Mouse (Mus musculus): Measurements from ENCODE around the gene Ifnb1. TPM values are rescaled to one million over a fixed set of nuclear protein-coding genes. Genes with fewer than 3 reads are reported as not detected.
"Not testable (repeated sequence)": the region's sequence is repeated elsewhere in the genome, so short reads cannot be mapped to it uniquely, and the experiment has no call there.

Gene Ifnb1
- not detected in 2 replicates for polyA plus RNA-seq (2012; ENCODE audit: insufficient read depth, low replicate concordance)

- Histone ChIP-seq H3K27me3 (replicated peaks) (no peaks in the 10 kb centered on the region), H3K4me1 (peaks cover 63% of the 10 kb centered on the region), H3K4me3 (replicated peaks) (peak within 1 kb of the TSS; percentile 64), H3K36me3 (replicated peaks; ENCODE audit: low read length) (no peaks in the 10 kb centered on the region), H3K9me3 (no peaks in the 10 kb centered on the region)
- TF ChIP-seq GATA1 (IDR thresholded peaks at IDR 0.05; ENCODE audit: borderline replicate concordance, low read length) (no peak), FLI1 (IDR thresholded peaks at IDR 0.05; ENCODE audit: low read length) (no peak)
These were observed at the start of gene Ifnb1 for GRCm38 (mm10) chr4:88522674-88523073. Ifnb1 (minus strand) TSS chr4:88522774.

- Histone ChIP-seq H3K4me3 (replicated peaks) (no peak within 1 kb of the TSS), H3K4me1 (no peaks in the 10 kb centered on the region), H3K27me3 (replicated peaks) (peaks cover 2% of the 10 kb centered on the region), H3K9me3 (no peaks in the 10 kb centered on the region), H3K36me3 (replicated peaks; ENCODE audit: low read length) (no peaks in the 10 kb centered on the region)
- no peak for TF ChIP-seq FLI1 (IDR thresholded peaks at IDR 0.05; ENCODE audit: low read length)
- TF ChIP-seq GATA1 (IDR thresholded peaks at IDR 0.05; ENCODE audit: borderline replicate concordance, low read length), result no peak
These were observed 49.1 kb upstream of the Ifnb1 start, which contains the start of gene Ifna14 for GRCm38 (mm10) chr4:88571698-88572097. Ifna14 (minus strand) TSS chr4:88571798.

- peaks cover 2% of the 10 kb centered on the region for H3K27me3 ChIP-seq (replicated peaks)
- H3K9me3 ChIP-seq, result no peaks in the 10 kb centered on the region
- H3K4me1 ChIP-seq, result no peaks in the 10 kb centered on the region
- TF ChIP-seq GATA1 (IDR thresholded peaks at IDR 0.05; ENCODE audit: borderline replicate concordance, low read length) (no peak), FLI1 (IDR thresholded peaks at IDR 0.05; ENCODE audit: low read length) (no peak)
- no peak overlapping the region for H3K4me3 ChIP-seq (replicated peaks)
- H3K36me3 ChIP-seq (replicated peaks; ENCODE audit: low read length), result no peaks in the 10 kb centered on the region
These were observed 39.2 kb upstream of the Ifnb1 start for GRCm38 (mm10) chr4:88561791-88562190.

DNA sequence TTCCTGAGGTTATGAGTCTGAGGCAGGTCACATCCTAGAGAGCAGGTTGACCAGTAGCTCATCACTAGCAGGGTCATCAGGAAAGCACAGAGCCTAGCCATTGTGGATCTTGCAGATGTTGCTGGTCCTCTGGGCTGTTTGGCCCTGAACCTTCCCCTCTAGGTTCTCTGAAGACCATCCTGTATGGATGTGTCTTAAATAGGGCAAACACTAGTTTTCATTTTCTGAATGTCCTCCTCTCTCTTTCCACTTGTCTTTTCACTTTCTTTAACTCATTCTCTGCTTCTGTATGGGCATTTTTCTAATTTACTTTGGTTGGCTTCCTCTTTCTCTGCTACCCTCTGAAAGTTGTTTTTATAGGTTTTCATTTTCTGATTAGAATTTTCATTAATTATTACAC, 35.6 kb upstream of the Ifnb1 start, which contains the start of gene Ifna15:
Gene Ifna15, minus strand, starts transcription at position 101 of the 400 bp plus-strand sequence.
- H3K4me3 ChIP-seq (replicated peaks); H3K36me3 ChIP-seq (replicated peaks; ENCODE audit: low read length); H3K27me3 ChIP-seq (replicated peaks); H3K4me1 ChIP-seq; H3K9me3 ChIP-seq: not testable (repeated sequence)

DNA sequence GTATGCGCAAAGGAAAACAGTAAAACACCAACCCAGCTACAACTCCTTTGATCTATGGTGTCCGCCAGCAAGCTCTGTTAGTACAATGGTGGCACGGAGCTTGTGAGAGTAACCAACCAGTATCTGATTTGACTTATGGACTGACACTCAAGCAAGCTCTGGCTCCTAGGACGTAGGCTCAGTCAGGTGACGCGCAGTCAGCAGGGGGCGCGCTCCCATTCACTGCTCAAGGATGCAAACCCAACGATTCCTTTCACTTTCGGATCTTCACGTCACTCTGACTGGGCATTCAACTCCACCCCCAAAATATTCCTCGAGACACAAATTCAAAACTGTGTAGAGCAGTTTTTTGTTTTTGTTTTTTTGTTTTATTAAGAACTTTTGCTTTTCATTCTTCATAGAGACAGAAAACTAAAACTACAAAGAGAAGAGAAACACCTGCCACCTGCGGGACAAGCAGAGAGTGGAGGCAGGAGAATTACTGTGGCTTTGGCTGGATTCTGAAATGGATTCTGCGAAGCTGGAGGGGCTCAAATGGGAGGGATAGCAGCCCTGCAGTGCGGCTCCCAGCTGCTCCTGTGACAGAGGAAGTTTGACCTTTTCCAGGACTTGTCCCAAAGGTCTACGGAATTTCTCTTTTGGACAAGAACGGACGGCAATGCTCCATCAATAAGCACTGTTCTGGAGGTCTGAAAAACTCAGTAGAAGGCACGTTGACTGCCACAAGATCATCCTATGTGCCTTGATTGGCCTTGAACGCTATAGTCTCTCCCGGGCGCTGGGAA, 27.8 kb upstream of the Ifnb1 start:
- Histone ChIP-seq H3K27me3 (replicated peaks) (peaks cover 5% of the 10 kb centered on the region), H3K4me1 (peaks cover 30% of the 10 kb centered on the region), H3K9me3 (no peaks in the 10 kb centered on the region), H3K4me3 (replicated peaks) (peak overlapping the region; percentile 92), H3K36me3 (replicated peaks; ENCODE audit: low read length) (no peaks in the 10 kb centered on the region)
- no peak for TF ChIP-seq FLI1 (IDR thresholded peaks at IDR 0.05; ENCODE audit: low read length)
- no peak for TF ChIP-seq GATA1 (IDR thresholded peaks at IDR 0.05; ENCODE audit: borderline replicate concordance, low read length)

DNA sequence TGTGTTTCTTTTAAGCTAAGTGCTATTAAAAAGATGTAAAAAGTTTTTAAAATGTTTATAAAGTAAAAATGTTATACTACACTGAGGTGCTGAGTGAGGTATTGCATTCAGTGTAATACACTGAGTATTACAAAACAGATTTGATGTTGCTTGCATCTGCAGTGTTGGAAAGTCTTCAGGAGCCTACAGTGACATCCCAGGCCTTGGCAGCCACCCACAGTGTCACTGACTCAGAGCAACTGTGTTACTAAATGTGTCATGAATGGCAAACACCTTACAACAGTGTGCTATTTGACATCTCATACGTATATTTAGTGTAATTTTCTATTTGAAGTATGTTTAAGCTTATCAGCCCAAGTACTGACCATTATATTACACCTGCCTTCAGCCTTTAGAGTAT, 25.4 kb upstream of the Ifnb1 start:
- no peaks in the 10 kb centered on the region for H3K36me3 ChIP-seq (replicated peaks; ENCODE audit: low read length)

DNA sequence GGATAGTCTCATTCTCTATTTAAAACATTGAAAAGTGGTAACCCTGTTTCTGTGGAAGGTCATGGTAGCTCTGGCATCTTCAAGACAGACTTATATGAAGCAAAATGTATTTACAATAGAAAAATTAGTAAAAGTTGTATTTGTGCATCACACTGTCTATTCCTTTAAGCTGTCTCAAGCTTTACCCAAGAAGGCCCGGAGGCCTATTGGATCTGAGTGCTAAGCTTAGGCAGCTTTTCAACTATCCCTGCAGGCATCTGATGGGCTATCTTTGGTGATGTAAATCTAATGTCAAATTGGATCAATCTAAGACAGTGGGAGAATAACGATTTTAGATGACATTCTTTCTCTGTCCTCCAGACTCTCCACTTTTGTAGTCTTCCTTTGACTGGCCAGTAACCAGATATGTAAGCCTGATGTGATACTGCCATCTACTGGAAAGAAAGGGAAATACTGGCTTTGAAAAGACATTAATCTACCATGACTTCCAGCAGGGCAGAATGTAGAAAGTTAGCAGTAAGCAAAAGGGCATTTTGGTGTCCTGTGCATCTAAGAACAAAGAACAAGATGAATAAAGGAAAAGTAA, 21.2 kb upstream of the Ifnb1 start:
- H3K9me3 ChIP-seq, result no peaks in the 10 kb centered on the region
- peaks cover 19% of the 10 kb centered on the region for H3K4me1 ChIP-seq
- H3K4me3 ChIP-seq (replicated peaks), result no peak overlapping the region
- TF ChIP-seq FLI1 (IDR thresholded peaks at IDR 0.05; ENCODE audit: low read length), result no peak
- peaks cover 3% of the 10 kb centered on the region for H3K27me3 ChIP-seq (replicated peaks)
- no peaks in the 10 kb centered on the region for H3K36me3 ChIP-seq (replicated peaks; ENCODE audit: low read length)

More for the DNA sequence above, 25.4 kb upstream of the Ifnb1 start:
- Histone ChIP-seq H3K4me3 (replicated peaks) (no peak overlapping the region), H3K9me3 (no peaks in the 10 kb centered on the region), H3K27me3 (replicated peaks) (peaks cover 4% of the 10 kb centered on the region), H3K4me1 (peaks cover 27% of the 10 kb centered on the region)
- TF ChIP-seq FLI1 (IDR thresholded peaks at IDR 0.05; ENCODE audit: low read length) (no peak), GATA1 (IDR thresholded peaks at IDR 0.05; ENCODE audit: borderline replicate concordance, low read length) (no peak)

- H3K4me3 ChIP-seq (replicated peaks), result peak overlapping the region; percentile 82
These were observed 14.8 kb upstream of the Ifnb1 start for GRCm38 (mm10) chr4:88537328-88537727.

GRCm38 (mm10) chr4:88536640-88537039, 14.1 kb upstream of the Ifnb1 start:
- Histone ChIP-seq H3K9me3 (no peaks in the 10 kb centered on the region), H3K4me1 (peaks cover 45% of the 10 kb centered on the region), H3K36me3 (replicated peaks; ENCODE audit: low read length) (no peaks in the 10 kb centered on the region), H3K4me3 (replicated peaks) (no peak overlapping the region), H3K27me3 (replicated peaks) (no peaks in the 10 kb centered on the region)
- TF ChIP-seq GATA1 (IDR thresholded peaks at IDR 0.05; ENCODE audit: borderline replicate concordance, low read length), result no peak
- no peak for TF ChIP-seq FLI1 (IDR thresholded peaks at IDR 0.05; ENCODE audit: low read length)

More at GRCm38 (mm10) chr4:88537328-88537727, 14.8 kb upstream of the Ifnb1 start:
- no peak for TF ChIP-seq FLI1 (IDR thresholded peaks at IDR 0.05; ENCODE audit: low read length)
- TF ChIP-seq GATA1 (IDR thresholded peaks at IDR 0.05; ENCODE audit: borderline replicate concordance, low read length), result no peak
- Histone ChIP-seq H3K4me1 (peaks cover 48% of the 10 kb centered on the region), H3K27me3 (replicated peaks) (no peaks in the 10 kb centered on the region), H3K36me3 (replicated peaks; ENCODE audit: low read length) (no peaks in the 10 kb centered on the region), H3K9me3 (no peaks in the 10 kb centered on the region)

GRCm38 (mm10) chr4:88535742-88536141, 13.2 kb upstream of the Ifnb1 start:
- Histone ChIP-seq H3K9me3 (no peaks in the 10 kb centered on the region), H3K4me3 (replicated peaks) (no peak overlapping the region), H3K4me1 (peaks cover 45% of the 10 kb centered on the region), H3K27me3 (replicated peaks) (no peaks in the 10 kb centered on the region), H3K36me3 (replicated peaks; ENCODE audit: low read length) (no peaks in the 10 kb centered on the region)
- TF ChIP-seq GATA1 (IDR thresholded peaks at IDR 0.05; ENCODE audit: borderline replicate concordance, low read length) (no peak), FLI1 (IDR thresholded peaks at IDR 0.05; ENCODE audit: low read length) (no peak)
